Mouse (Mus musculus): Measurements from ENCODE around the gene Trim2.

GRCm38 (mm10) chr3:84181717-84182116, 125.0 kb downstream of the Trim2 start:
- TF ChIP-seq POLR2A (IDR thresholded peaks at IDR 0.05; ENCODE audit: borderline replicate concordance, control insufficient read depth, low read depth, low read length): no peak
- TF ChIP-seq CTCF (IDR thresholded peaks at IDR 0.05; ENCODE audit: control insufficient read depth, insufficient read depth, low read length): no peak

Data from bone marrow, adult 2 months (tissue).